Mouse (Mus musculus): ENCODE results near the gene Suclg2. TPM values are rescaled to one million over a fixed set of nuclear protein-coding genes. Genes with fewer than 3 reads are reported as not detected.

Suclg2 gene
- polyA plus RNA-seq, 1 experiment: 1.0 TPM

GRCm38 (mm10) chr6:95491043-95491442, 227.6 kb downstream of the Suclg2 start:
- TF ChIP-seq TAL1 (IDR thresholded peaks at IDR 0.05; ENCODE audit: low read length): no peak
- no peak for TF ChIP-seq GATA1 (IDR thresholded peaks at IDR 0.05; ENCODE audit: low read length)
- no peaks in the 10 kb centered on the region for H3K4me1 ChIP-seq (ENCODE audit: control insufficient read depth)
- no peaks in the 10 kb centered on the region for H3K9me3 ChIP-seq (ENCODE audit: control insufficient read depth, low read length)
- H3K36me3 ChIP-seq (ENCODE audit: control insufficient read depth): peaks cover 7% of the 10 kb centered on the region
- no peak overlapping the region for H3K4me3 ChIP-seq (replicated peaks)
- no peaks in the 10 kb centered on the region for H3K27me3 ChIP-seq (ENCODE audit: control insufficient read depth)

- Histone ChIP-seq H3K36me3 (ENCODE audit: control insufficient read depth) (peaks cover 7% of the 10 kb centered on the region), H3K27me3 (ENCODE audit: control insufficient read depth) (no peaks in the 10 kb centered on the region), H3K9me3 (ENCODE audit: control insufficient read depth, low read length) (no peaks in the 10 kb centered on the region), H3K4me1 (ENCODE audit: control insufficient read depth) (peaks cover 5% of the 10 kb centered on the region), H3K4me3 (replicated peaks) (no peak overlapping the region)
- TF ChIP-seq TAL1 (IDR thresholded peaks at IDR 0.05; ENCODE audit: low read length): no peak
- TF ChIP-seq GATA1 (IDR thresholded peaks at IDR 0.05; ENCODE audit: low read length): no peak
Observed at GRCm38 (mm10) chr6:95485791-95486190, 232.8 kb downstream of the Suclg2 start.

- Histone ChIP-seq H3K36me3 (ENCODE audit: control insufficient read depth) (peaks cover 11% of the 10 kb centered on the region), H3K4me3 (replicated peaks) (no peak overlapping the region), H3K27me3 (ENCODE audit: control insufficient read depth) (no peaks in the 10 kb centered on the region), H3K4me1 (ENCODE audit: control insufficient read depth) (peaks cover 5% of the 10 kb centered on the region), H3K9me3 (ENCODE audit: control insufficient read depth, low read length) (peaks cover 5% of the 10 kb centered on the region)
- TF ChIP-seq TAL1 (IDR thresholded peaks at IDR 0.05; ENCODE audit: low read length) (no peak), GATA1 (IDR thresholded peaks at IDR 0.05; ENCODE audit: low read length) (no peak)
Observed at GRCm38 (mm10) chr6:95484183-95484818, 234.3 kb downstream of the Suclg2 start.

- Histone ChIP-seq H3K27me3 (ENCODE audit: control insufficient read depth) (no peaks in the 10 kb centered on the region), H3K9me3 (ENCODE audit: control insufficient read depth, low read length) (peaks cover 5% of the 10 kb centered on the region), H3K4me3 (replicated peaks) (no peak overlapping the region), H3K36me3 (ENCODE audit: control insufficient read depth) (peaks cover 8% of the 10 kb centered on the region), H3K4me1 (ENCODE audit: control insufficient read depth) (peaks cover 5% of the 10 kb centered on the region)
- TF ChIP-seq GATA1 (IDR thresholded peaks at IDR 0.05; ENCODE audit: low read length) (no peak), TAL1 (IDR thresholded peaks at IDR 0.05; ENCODE audit: low read length) (no peak)
Observed at GRCm38 (mm10) chr6:95483686-95484085, 234.9 kb downstream of the Suclg2 start.

- no peak overlapping the region for H3K4me3 ChIP-seq (replicated peaks)
- H3K4me1 ChIP-seq (ENCODE audit: control insufficient read depth): peaks cover 5% of the 10 kb centered on the region
- H3K9me3 ChIP-seq (ENCODE audit: control insufficient read depth, low read length): peaks cover 5% of the 10 kb centered on the region
- H3K27me3 ChIP-seq (ENCODE audit: control insufficient read depth): no peaks in the 10 kb centered on the region
- H3K36me3 ChIP-seq (ENCODE audit: control insufficient read depth): peaks cover 8% of the 10 kb centered on the region
- TF ChIP-seq GATA1 (IDR thresholded peaks at IDR 0.05; ENCODE audit: low read length) (no peak), TAL1 (IDR thresholded peaks at IDR 0.05; ENCODE audit: low read length) (no peak)
Observed at GRCm38 (mm10) chr6:95483127-95483526, 235.5 kb downstream of the Suclg2 start.

GRCm38 (mm10) chr6:95479801-95480200, 238.8 kb downstream of the Suclg2 start:
- peaks cover 5% of the 10 kb centered on the region for H3K9me3 ChIP-seq (ENCODE audit: control insufficient read depth, low read length)
- peaks cover 8% of the 10 kb centered on the region for H3K36me3 ChIP-seq (ENCODE audit: control insufficient read depth)
- no peak overlapping the region for H3K4me3 ChIP-seq (replicated peaks)
- no peaks in the 10 kb centered on the region for H3K27me3 ChIP-seq (ENCODE audit: control insufficient read depth)
- TF ChIP-seq TAL1 (IDR thresholded peaks at IDR 0.05; ENCODE audit: low read length) (no peak), GATA1 (IDR thresholded peaks at IDR 0.05; ENCODE audit: low read length) (no peak)
- peaks cover 5% of the 10 kb centered on the region for H3K4me1 ChIP-seq (ENCODE audit: control insufficient read depth)

GRCm38 (mm10) chr6:95469521-95469920, 249.1 kb downstream of the Suclg2 start:
- Histone ChIP-seq H3K4me1 (ENCODE audit: control insufficient read depth) (no peaks in the 10 kb centered on the region; the same call in 1 of the 2 replicates), H3K4me3 (replicated peaks) (no peak overlapping the region), H3K27me3 (ENCODE audit: control insufficient read depth) (no peaks in the 10 kb centered on the region), H3K9me3 (ENCODE audit: control insufficient read depth, low read length) (no peaks in the 10 kb centered on the region), H3K36me3 (ENCODE audit: control insufficient read depth) (peaks cover 2% of the 10 kb centered on the region; the same call in 1 of the 2 replicates)
- TF ChIP-seq GATA1 (IDR thresholded peaks at IDR 0.05; ENCODE audit: low read length) (no peak), TAL1 (IDR thresholded peaks at IDR 0.05; ENCODE audit: low read length) (no peak)

- Histone ChIP-seq H3K27me3 (ENCODE audit: control insufficient read depth) (no peaks in the 10 kb centered on the region), H3K9me3 (ENCODE audit: control insufficient read depth, low read length) (no peaks in the 10 kb centered on the region), H3K4me1 (ENCODE audit: control insufficient read depth) (no peaks in the 10 kb centered on the region; the same call in none of the 2 replicates), H3K4me3 (replicated peaks) (no peak overlapping the region), H3K36me3 (ENCODE audit: control insufficient read depth) (no peaks in the 10 kb centered on the region)
- TF ChIP-seq GATA1 (IDR thresholded peaks at IDR 0.05; ENCODE audit: low read length) (no peak), TAL1 (IDR thresholded peaks at IDR 0.05; ENCODE audit: low read length) (no peak)
Observed at GRCm38 (mm10) chr6:95465322-95465721, 253.3 kb downstream of the Suclg2 start.

- H3K4me1 ChIP-seq (ENCODE audit: control insufficient read depth): no peaks in the 10 kb centered on the region; the same call in none of the 2 replicates
- H3K9me3 ChIP-seq (ENCODE audit: control insufficient read depth, low read length): no peaks in the 10 kb centered on the region; the same call in 1 of the 2 replicates
- no peak overlapping the region for H3K4me3 ChIP-seq (replicated peaks)
- no peaks in the 10 kb centered on the region for H3K36me3 ChIP-seq (ENCODE audit: control insufficient read depth)
- H3K27me3 ChIP-seq (ENCODE audit: control insufficient read depth): no peaks in the 10 kb centered on the region
- TF ChIP-seq TAL1 (IDR thresholded peaks at IDR 0.05; ENCODE audit: low read length): no peak
Observed at GRCm38 (mm10) chr6:95459372-95459771, 259.2 kb downstream of the Suclg2 start.

All from erythroblast, embryonic 14.5 days (primary cell).